Comparison of ENCODE assay signal across 11 mouse cellular contexts in the genomic region with DNA sequence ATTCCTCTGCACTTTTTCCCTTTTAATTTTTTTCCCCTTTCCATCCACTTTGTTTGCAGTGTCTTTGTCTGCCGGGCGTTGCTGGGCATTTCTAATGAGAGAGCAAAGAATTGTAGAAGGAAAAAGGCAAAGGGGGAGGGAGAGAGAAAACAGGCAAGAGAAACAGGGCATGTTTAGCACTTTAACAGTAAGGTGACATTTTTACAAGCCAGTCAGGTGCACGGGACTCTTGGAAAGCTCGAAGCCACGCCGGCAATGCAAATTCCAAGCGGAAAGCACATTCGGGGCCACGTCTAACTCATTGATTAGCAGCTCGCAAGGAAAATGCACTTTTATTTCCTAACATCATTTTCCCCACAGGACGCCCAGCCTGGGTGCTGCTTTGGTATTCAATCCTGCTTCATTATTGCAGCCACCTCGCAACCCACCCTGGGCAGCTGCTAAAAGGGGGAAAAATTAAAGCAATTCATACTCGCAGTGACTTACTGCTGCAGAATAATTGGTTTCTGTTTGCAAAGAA.
A peak's percentile ranks its signal among the peaks of the same experiment; 100 is the strongest.
DNase-seq lines count a peak whose midpoint lies in the region; ATAC-seq and TF ChIP-seq lines count a peak whose summit lies in the region.
"Had no signal": no experiment of that assay in that cellular context is flagged by ENCODE, and none has a peak within 500 bp of the region (broad histone marks: within the 10 kb centered on the region; RNA-seq: fewer than 3 reads in every experiment).

No protein-coding gene starts in this region.

- no peaks in the 10 kb centered on the region for H3K36me3 ChIP-seq in hindbrain, embryonic 10.5 days
- no peaks in the 10 kb centered on the region for H3K36me3 ChIP-seq in midbrain, embryonic 10.5 days
- no peaks in the 10 kb centered on the region for H3K36me3 ChIP-seq in stomach, embryonic 16.5 days (ENCODE audit: control insufficient read depth, insufficient read depth, low read length)
- H3K36me3 ChIP-seq: lung, embryonic 15.5 days had no signal

- no peak for ATAC-seq in stomach, embryonic 16.5 days (ENCODE audit: insufficient read depth, low FRiP score)
- ATAC-seq in frontal cortex, adult (ENCODE audit: low TSS enrichment) = no peak

- peak overlapping the region; percentile 24; the same call in 1 of the 2 replicates for H3K4me3 ChIP-seq in layer of hippocampus, adult 2 months
- peak overlapping the region; percentile 18 for H3K4me3 ChIP-seq in hindbrain, embryonic 10.5 days
- H3K4me3 ChIP-seq in midbrain, embryonic 10.5 days = peak overlapping the region; percentile 29
- H3K4me3 ChIP-seq in stomach, embryonic 16.5 days (replicated peaks; ENCODE audit: low read length) = no peak overlapping the region
- H3K4me3 ChIP-seq: lung, embryonic 15.5 days had no signal

- H3K9ac ChIP-seq in stomach, embryonic 16.5 days (ENCODE audit: low read length) = peak overlapping the region; percentile 37; the same call in 1 of the 2 replicates
- H3K9ac ChIP-seq: lung, embryonic 15.5 days had no signal

- H3K27ac ChIP-seq in layer of hippocampus, adult 2 months = peak overlapping the region; percentile 56; the same call in 1 of the 2 replicates
- H3K27ac ChIP-seq in hindbrain, embryonic 10.5 days = peak overlapping the region; percentile 89
- peak overlapping the region; percentile 90 for H3K27ac ChIP-seq in midbrain, embryonic 10.5 days (replicated peaks)
- peak overlapping the region; percentile 70 for H3K27ac ChIP-seq in stomach, embryonic 16.5 days (ENCODE audit: low read length)
- H3K27ac ChIP-seq: lung, embryonic 15.5 days had no signal

- H3K4me1 ChIP-seq in hindbrain, embryonic 10.5 days (replicated peaks) = peaks cover 73% of the 10 kb centered on the region
- H3K4me1 ChIP-seq in midbrain, embryonic 10.5 days = peaks cover 84% of the 10 kb centered on the region
- peaks cover 25% of the 10 kb centered on the region for H3K4me1 ChIP-seq in stomach, embryonic 16.5 days (ENCODE audit: control insufficient read depth, insufficient read depth, low read length)

- H3K4me2 ChIP-seq in stomach, embryonic 16.5 days (ENCODE audit: low read depth, low read length) = no peak overlapping the region
- H3K4me2 ChIP-seq: lung, embryonic 15.5 days had no signal

- H3K27me3 ChIP-seq in hindbrain, embryonic 10.5 days (ENCODE audit: insufficient read depth, poor library complexity, severe bottlenecking) = peaks cover 37% of the 10 kb centered on the region
- H3K27me3 ChIP-seq in midbrain, embryonic 10.5 days (ENCODE audit: low read depth, poor library complexity, severe bottlenecking) = peaks cover 48% of the 10 kb centered on the region
- H3K27me3 ChIP-seq in stomach, embryonic 16.5 days (ENCODE audit: control insufficient read depth, insufficient read depth, low read length) = no peaks in the 10 kb centered on the region
- H3K27me3 ChIP-seq: lung, embryonic 15.5 days had no signal

- DNase-seq in layer of hippocampus, adult 2 months (ENCODE audit: low spot score in 2 of 2) = no peak
- DNase-seq in layer of hippocampus, postnatal 25 days (ENCODE audit: extremely low spot score in 1 of 2, low spot score in 1 of 2) = no peak
- DNase-seq in hindbrain, embryonic 10.5 days (ENCODE audit: low spot score) = peak; percentile 31
- peak; percentile 56 for DNase-seq in midbrain, embryonic 10.5 days (ENCODE audit: low spot score)
- no peak for DNase-seq in cerebellum, postnatal 25 days
- DNase-seq in natural killer cell, adult 2 months (ENCODE audit: low spot score in 2 of 2) = no peak
- DNase-seq: gastrocnemius, postnatal 36 days; kidney, adult 11 months had no signal

- no peaks in the 10 kb centered on the region for H3K9me3 ChIP-seq in hindbrain, embryonic 10.5 days
- H3K9me3 ChIP-seq in midbrain, embryonic 10.5 days (replicated peaks) = no peaks in the 10 kb centered on the region
- no peaks in the 10 kb centered on the region for H3K9me3 ChIP-seq in stomach, embryonic 16.5 days (replicated peaks; ENCODE audit: control insufficient read depth, low read length)
- H3K9me3 ChIP-seq: lung, embryonic 15.5 days had no signal

- TF ChIP-seq CTCF in layer of hippocampus, adult 2 months (conservative IDR thresholded peaks at IDR 0.05) = no peak

- 12% methylated on average over 13 of the region's 13 CpGs for WGBS in hindbrain, embryonic 10.5 days
- 7% methylated on average over 13 of the region's 13 CpGs for WGBS in midbrain, embryonic 10.5 days
- WGBS in stomach, embryonic 16.5 days = 38% methylated on average over 13 of the region's 13 CpGs

Comparison
In these comparisons a context has a peak if more than half of its experiments do, and no peak if none do; other contexts are left out.
1. DNase-seq: peak in hindbrain, embryonic 10.5 days (single experiment) and midbrain, embryonic 10.5 days (single experiment); none in layer of hippocampus, adult 2 months (0 of 2), layer of hippocampus, postnatal 25 days (0 of 2), cerebellum, postnatal 25 days (0 of 2) and natural killer cell, adult 2 months (0 of 2).
2. Peak in every context shown above with its lines, with median percentiles within 50 percentile points of each other: H3K27ac ChIP-seq.